Mouse (Mus musculus): ENCODE results near the gene Kbtbd6. TPM values are rescaled to one million over a fixed set of nuclear protein-coding genes. Genes with fewer than 3 reads are reported as not detected.

Gene Kbtbd6
- total and polyA plus RNA-seq, 2 experiments: 0.18 TPM; not detected in 1

- Histone ChIP-seq H3K36me3 (ENCODE audit: control insufficient read depth, insufficient read depth, low read length) (peaks cover 58% of the 10 kb centered on the region), H3K9ac (ENCODE audit: low read depth, low read length) (no peak overlapping the region)
Observed at GRCm38 (mm10) chr14:79465623-79466022, 14.0 kb downstream of the Kbtbd6 start.

DNA sequence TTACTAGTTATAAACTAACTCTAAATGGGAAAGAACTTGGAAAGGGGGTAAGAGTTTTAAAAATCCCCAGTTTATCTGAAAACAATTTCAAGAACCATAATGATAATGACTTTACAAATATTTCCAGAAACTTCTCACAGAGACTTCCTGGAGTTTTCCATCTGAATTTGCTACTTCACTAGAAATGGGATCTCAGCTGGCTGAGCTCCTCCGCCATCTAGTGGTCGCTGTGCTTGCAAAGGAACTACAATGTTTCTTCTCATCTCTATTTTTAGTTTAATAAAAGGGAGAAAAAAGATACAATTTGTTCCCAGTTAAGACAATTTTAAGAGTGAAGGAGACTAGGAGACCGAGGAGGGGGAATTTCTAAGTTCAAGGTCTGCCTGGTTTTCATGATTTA is 16.0 kb downstream of the Kbtbd6 start:
- no peak for TF ChIP-seq POLR2A (IDR thresholded peaks at IDR 0.05; ENCODE audit: extremely low read depth, insufficient read depth, low read length)
- peak; percentile 69 for TF ChIP-seq CTCF (IDR thresholded peaks at IDR 0.05; ENCODE audit: low read depth, low read length)
- Histone ChIP-seq H3K27me3 (ENCODE audit: control insufficient read depth, insufficient read depth, low read length) (no peaks in the 10 kb centered on the region), H3K36me3 (ENCODE audit: control insufficient read depth, insufficient read depth, low read length) (peaks cover 62% of the 10 kb centered on the region), H3K4me3 (ENCODE audit: insufficient read depth, low read depth, low read length) (no peak overlapping the region), H3K79me2 (ENCODE audit: control insufficient read depth, insufficient read depth, low read length) (no peaks in the 10 kb centered on the region), H3K27ac (replicated peaks; ENCODE audit: insufficient read depth, low read depth, low read length) (no peak overlapping the region), H3K4me1 (ENCODE audit: control insufficient read depth, insufficient read depth, low read length) (no peaks in the 10 kb centered on the region), H3K9ac (ENCODE audit: low read depth, low read length) (no peak overlapping the region)
- WGBS: 27% methylated on average over 3 of the region's 3 CpGs
- peak; percentile 25 for DNase-seq (ENCODE audit: extremely low read depth, low read depth, low spot score)

More at GRCm38 (mm10) chr14:79465623-79466022, 14.0 kb downstream of the Kbtbd6 start:
- DNase-seq (ENCODE audit: extremely low read depth, low read depth, low spot score): no peak
- WGBS: 90% methylated on average over 1 of the region's 1 CpGs
- Histone ChIP-seq H3K4me3 (ENCODE audit: insufficient read depth, low read depth, low read length) (no peak overlapping the region), H3K27me3 (ENCODE audit: control insufficient read depth, insufficient read depth, low read length) (no peaks in the 10 kb centered on the region), H3K27ac (replicated peaks; ENCODE audit: insufficient read depth, low read depth, low read length) (no peak overlapping the region), H3K4me1 (ENCODE audit: control insufficient read depth, insufficient read depth, low read length) (no peaks in the 10 kb centered on the region), H3K79me2 (ENCODE audit: control insufficient read depth, insufficient read depth, low read length) (no peaks in the 10 kb centered on the region)
- TF ChIP-seq CTCF (IDR thresholded peaks at IDR 0.05; ENCODE audit: low read depth, low read length) (no peak), POLR2A (IDR thresholded peaks at IDR 0.05; ENCODE audit: extremely low read depth, insufficient read depth, low read length) (no peak)

DNA sequence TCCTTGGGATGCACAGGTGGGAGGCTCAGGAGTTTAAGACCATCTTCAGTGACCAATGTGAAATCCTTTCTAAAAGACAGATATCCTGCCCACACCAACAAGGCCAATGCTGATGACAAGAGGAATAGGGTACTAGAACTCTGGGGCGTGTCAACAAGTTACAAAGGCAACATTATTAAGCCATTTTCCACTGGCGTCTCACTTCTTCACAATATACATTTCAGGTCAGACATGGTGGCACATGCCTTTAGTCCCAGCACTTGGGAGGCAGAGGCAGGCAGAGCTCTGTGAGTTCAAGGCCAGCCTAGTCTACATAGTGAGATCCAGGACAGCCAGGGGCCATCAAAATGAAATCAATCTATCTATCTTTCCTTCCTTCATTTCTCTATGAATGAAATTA is 21.7 kb downstream of the Kbtbd6 start:
- H3K4me1 ChIP-seq (ENCODE audit: control insufficient read depth, insufficient read depth, low read length): no peaks in the 10 kb centered on the region
- no peak overlapping the region for H3K27ac ChIP-seq (replicated peaks; ENCODE audit: insufficient read depth, low read depth, low read length)
- no peaks in the 10 kb centered on the region; the same call in 1 of the 2 replicates for H3K79me2 ChIP-seq (ENCODE audit: control insufficient read depth, insufficient read depth, low read length)
- H3K36me3 ChIP-seq (ENCODE audit: control insufficient read depth, insufficient read depth, low read length): peaks cover 48% of the 10 kb centered on the region
- no peak for DNase-seq (ENCODE audit: extremely low read depth, low read depth, low spot score)
- H3K4me3 ChIP-seq (ENCODE audit: insufficient read depth, low read depth, low read length): no peak overlapping the region
- no peak overlapping the region for H3K9ac ChIP-seq (ENCODE audit: low read depth, low read length)
- TF ChIP-seq POLR2A (IDR thresholded peaks at IDR 0.05; ENCODE audit: extremely low read depth, insufficient read depth, low read length) (no peak), CTCF (IDR thresholded peaks at IDR 0.05; ENCODE audit: low read depth, low read length) (no peak)
- WGBS: 91% methylated on average over 2 of the region's 2 CpGs
- no peaks in the 10 kb centered on the region for H3K27me3 ChIP-seq (ENCODE audit: control insufficient read depth, insufficient read depth, low read length)

GRCm38 (mm10) chr14:79480624-79481338 is 29.1 kb downstream of the Kbtbd6 start, which contains the start of gene Elf1:
TSS of gene Elf1 (plus strand) at chr14:79481194.
- Histone ChIP-seq H3K79me2 (ENCODE audit: control insufficient read depth, insufficient read depth, low read length) (peaks cover 30% of the 10 kb centered on the region), H3K4me1 (ENCODE audit: control insufficient read depth, insufficient read depth, low read length) (peaks cover 17% of the 10 kb centered on the region), H3K27ac (replicated peaks; ENCODE audit: insufficient read depth, low read depth, low read length) (peak within 1 kb of the TSS; percentile 98), H3K27me3 (ENCODE audit: control insufficient read depth, insufficient read depth, low read length) (no peaks in the 10 kb centered on the region), H3K9ac (ENCODE audit: low read depth, low read length) (peak within 1 kb of the TSS; percentile 97), H3K4me3 (ENCODE audit: insufficient read depth, low read depth, low read length) (peak within 1 kb of the TSS; percentile 100), H3K36me3 (ENCODE audit: control insufficient read depth, insufficient read depth, low read length) (peaks cover 6% of the 10 kb centered on the region)
- TF ChIP-seq POLR2A (IDR thresholded peaks at IDR 0.05; ENCODE audit: extremely low read depth, insufficient read depth, low read length): peak; percentile 86
- no peak for TF ChIP-seq CTCF (IDR thresholded peaks at IDR 0.05; ENCODE audit: low read depth, low read length)
- WGBS: under 1% methylated on average over 89 of the region's 96 CpGs
- peak; percentile 74 for DNase-seq (ENCODE audit: extremely low read depth, low read depth, low spot score)

- Histone ChIP-seq H3K4me1 (ENCODE audit: control insufficient read depth, insufficient read depth, low read length) (peaks cover 20% of the 10 kb centered on the region), H3K4me3 (ENCODE audit: insufficient read depth, low read depth, low read length) (peak within 1 kb of the TSS; percentile 100), H3K36me3 (ENCODE audit: control insufficient read depth, insufficient read depth, low read length) (peaks cover 4% of the 10 kb centered on the region), H3K9ac (ENCODE audit: low read depth, low read length) (peak within 1 kb of the TSS; percentile 97), H3K79me2 (ENCODE audit: control insufficient read depth, insufficient read depth, low read length) (peaks cover 32% of the 10 kb centered on the region), H3K27ac (replicated peaks; ENCODE audit: insufficient read depth, low read depth, low read length) (peak within 1 kb of the TSS; percentile 98), H3K27me3 (ENCODE audit: control insufficient read depth, insufficient read depth, low read length) (no peaks in the 10 kb centered on the region)
- peak; percentile 74 for DNase-seq (ENCODE audit: extremely low read depth, low read depth, low spot score)
- TF ChIP-seq CTCF (IDR thresholded peaks at IDR 0.05; ENCODE audit: low read depth, low read length): no peak
- 0 out of 2 replicates have a peak, but pooled peaks have one; percentile 35 for TF ChIP-seq POLR2A (IDR thresholded peaks at IDR 0.05; ENCODE audit: extremely low read depth, insufficient read depth, low read length)
- WGBS: under 1% methylated on average over 86 of the region's 86 CpGs
Observed at GRCm38 (mm10) chr14:79481339-79482151, 29.9 kb downstream of the Kbtbd6 start, which contains the start of gene Wbp4. TSS of gene Wbp4 (minus strand) at chr14:79481520.
